Mouse (Mus musculus) small intestine, adult 2 months (tissue): Measurements from ENCODE around the gene Diaph2.

Source experiments
- CTCF ChIP-seq: fragments of 200-500 bp; IDR thresholded peaks from 2 replicates; pipeline ENCODE4 v1.5.1; 2012; ENCODE audit warnings: low read depth, mild to moderate bottlenecking, control low read depth, inconsistent platforms, low read length, moderate library complexity, mixed read lengths; ENCODE audit not compliant: insufficient replicate concordance, insufficient read length; ENCODE audit errors: extremely low read depth
- POLR2A ChIP-seq: fragments of 200-500 bp; IDR thresholded peaks from 2 replicates; pipeline ENCODE4 v1.6.1; 2012; ENCODE audit warnings: low read depth, mild to moderate bottlenecking, control low read depth, inconsistent platforms, low read length, moderate library complexity

- TF ChIP-seq POLR2A (no peak), CTCF (no peak)
Measured at GRCm38 (mm10) chrX:130019735-130020134, 270.2 kb downstream of the Diaph2 start.
